In the genomic region with DNA sequence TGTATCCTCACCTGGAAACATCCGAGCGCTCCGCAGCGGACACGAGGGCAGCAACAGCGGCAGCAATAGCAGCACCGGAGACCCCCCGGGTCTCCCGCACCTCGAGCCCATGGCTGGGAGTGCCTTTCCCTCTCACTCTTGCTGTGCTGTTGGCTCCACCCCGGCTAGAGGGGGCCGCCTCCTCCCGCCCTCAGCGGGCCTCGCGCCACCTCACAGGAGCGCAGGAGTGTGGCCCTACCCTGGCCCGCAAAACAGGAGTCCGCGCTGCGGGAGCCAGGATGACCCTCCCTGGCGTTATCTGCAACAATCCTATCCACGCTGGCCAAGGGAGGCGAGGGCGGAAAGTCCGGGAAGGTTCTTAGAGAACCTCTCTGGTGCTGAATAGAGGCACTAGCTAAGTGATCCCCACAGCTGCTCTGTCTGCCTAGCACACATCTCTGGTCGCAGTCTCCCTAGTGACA, we compare ENCODE assay signal across 8 mouse cellular contexts. TPM values are rescaled to one million over a fixed set of nuclear protein-coding genes. Genes with fewer than 3 reads are reported as not detected.
DNase-seq lines count a peak whose midpoint lies in the region; ATAC-seq lines count a peak whose summit lies in the region.

A gene (minus strand): TSS at position 411 of the 461 bp plus-strand sequence.

- intact Hi-C loops in heart, postnatal 25 days (cut with DNase I) = no loop called here
- intact Hi-C loops in left cerebral cortex, postnatal 25 days (cut with DNase I) = no loop called here

- H3K9ac ChIP-seq in forebrain, embryonic 13.5 days = no peak within 1 kb of the TSS
- 0 out of 2 replicates have a peak within 1 kb of the TSS, but pooled peaks have one; percentile 23 for H3K9ac ChIP-seq in limb, embryonic 11.5 days (ENCODE audit: low read length)
- H3K9ac ChIP-seq in neural tube, embryonic 13.5 days = peak within 1 kb of the TSS; percentile 55

- peak; percentile 31 to 38 for DNase-seq in heart, adult 18-20 months
- no peak for DNase-seq in heart, postnatal 25 days (ENCODE audit: low spot score)
- peak; percentile 19 for DNase-seq in ES-CJ7 (ENCODE audit: low read depth, low spot score)
- DNase-seq in limb, embryonic 11.5 days (ENCODE audit: low spot score) = peak; percentile 50
- no peak for DNase-seq in left cerebral cortex, adult 18-20 months (ENCODE audit: low spot score in 2 of 2)
- no peak for DNase-seq in left cerebral cortex, postnatal 25 days (ENCODE audit: low spot score in 2 of 2)

- H3K36me3 ChIP-seq in forebrain, embryonic 13.5 days (ENCODE audit: poor library complexity, severe bottlenecking) = no peaks in the 10 kb centered on the region
- no peaks in the 10 kb centered on the region for H3K36me3 ChIP-seq in limb, embryonic 11.5 days (ENCODE audit: control insufficient read depth, insufficient read depth, low read length)
- H3K36me3 ChIP-seq in neural tube, embryonic 13.5 days = no peaks in the 10 kb centered on the region

- 3% methylated on average over 26 of the region's 27 CpGs for WGBS in forebrain, embryonic 13.5 days
- WGBS in limb, embryonic 11.5 days = 1% methylated on average over 16 of the region's 27 CpGs
- 2% methylated on average over 20 of the region's 27 CpGs for WGBS in neural tube, embryonic 13.5 days

- peaks cover 9% of the 10 kb centered on the region for H3K4me1 ChIP-seq in forebrain, embryonic 13.5 days
- 0 out of 2 replicates have a peak, but pooled peaks cover 7% of the 10 kb centered on the region for H3K4me1 ChIP-seq in limb, embryonic 11.5 days (ENCODE audit: control insufficient read depth, insufficient read depth, low read length)
- H3K4me1 ChIP-seq in neural tube, embryonic 13.5 days (replicated peaks) = peaks cover 14% of the 10 kb centered on the region

- peak within 1 kb of the TSS; percentile 24 for H3K4me3 ChIP-seq in forebrain, embryonic 13.5 days
- H3K4me3 ChIP-seq in limb, embryonic 11.5 days (ENCODE audit: low read depth, low read length) = peak within 1 kb of the TSS; percentile 24
- peak within 1 kb of the TSS; percentile 28 for H3K4me3 ChIP-seq in neural tube, embryonic 13.5 days

- peaks cover 35% of the 10 kb centered on the region for H3K27me3 ChIP-seq in forebrain, embryonic 13.5 days
- H3K27me3 ChIP-seq in limb, embryonic 11.5 days (ENCODE audit: control insufficient read depth, insufficient read depth, low read length) = peaks cover 15% of the 10 kb centered on the region
- peaks cover 45% of the 10 kb centered on the region for H3K27me3 ChIP-seq in neural tube, embryonic 13.5 days

- no peak within 1 kb of the TSS for H3K27ac ChIP-seq in forebrain, embryonic 13.5 days
- no peak within 1 kb of the TSS for H3K27ac ChIP-seq in limb, embryonic 11.5 days (replicated peaks; ENCODE audit: low read depth, low read length)
- H3K27ac ChIP-seq in neural tube, embryonic 13.5 days (replicated peaks) = no peak within 1 kb of the TSS

- ATAC-seq in forebrain, embryonic 13.5 days = no peak
- no peak for ATAC-seq in limb, embryonic 11.5 days (ENCODE audit: insufficient number of reproducible peaks, low FRiP score, low TSS enrichment, low read depth)
- ATAC-seq in neural tube, embryonic 13.5 days (ENCODE audit: low read depth) = no peak

- peak within 1 kb of the TSS; percentile 56 for H3K4me2 ChIP-seq in forebrain, embryonic 13.5 days
- peak within 1 kb of the TSS; percentile 53 for H3K4me2 ChIP-seq in limb, embryonic 11.5 days (ENCODE audit: low read depth, severe bottlenecking)
- peak within 1 kb of the TSS; percentile 55 for H3K4me2 ChIP-seq in neural tube, embryonic 13.5 days

- H3K9me3 ChIP-seq in forebrain, embryonic 13.5 days (replicated peaks) = no peaks in the 10 kb centered on the region
- H3K9me3 ChIP-seq in limb, embryonic 11.5 days (ENCODE audit: control insufficient read depth, low read length) = no peaks in the 10 kb centered on the region
- no peaks in the 10 kb centered on the region for H3K9me3 ChIP-seq in neural tube, embryonic 13.5 days

RNA-seq across cellular contexts. Expression of the gene that starts here (rescaled TPM):
- 1 to 10 TPM; 1.3 to 1.9 TPM for total RNA-seq in heart, adult 18-20 months (2021)
- total RNA-seq in heart, postnatal 25 days (2021) = 1 to 10 TPM in 1 of 2 experiments, under 1 TPM in 1; 0.99 to 2.3 TPM
- polyA plus RNA-seq in forebrain, embryonic 13.5 days (2015; fragmentation: Nextera tagmentation; extraction: Ambion mirVana) = 0.34 and 0.39 TPM in 2 replicates
- 0.47 and 0.72 TPM in 2 replicates for polyA plus RNA-seq in limb, embryonic 11.5 days (2014; fragmentation: Nextera tagmentation; extraction: Ambion mirVana)
- 0.59 and 1.3 TPM in 2 replicates for polyA plus RNA-seq in neural tube, embryonic 13.5 days (2015; fragmentation: Nextera tagmentation; extraction: Ambion mirVana)
- 10 to 100 TPM in 1 of 2 experiments, 1 to 10 TPM in 1; 6.4 to 12.4 TPM for total RNA-seq in left cerebral cortex, adult 18-20 months (2021)
- total RNA-seq in left cerebral cortex, postnatal 25 days (2021) = 1 to 10 TPM; 4.1 to 6.9 TPM

Comparison
In these comparisons a context has a peak if more than half of its experiments do, and no peak if none do; other contexts are left out.
1. DNase-seq: peak in heart, adult 18-20 months (2 of 2) and ES-CJ7 (single experiment); none in heart, postnatal 25 days (single experiment), left cerebral cortex, adult 18-20 months (0 of 2) and left cerebral cortex, postnatal 25 days (0 of 2).
2. Peak in DNase-seq, H3K4me3 ChIP-seq, H3K9ac ChIP-seq and H3K4me2 ChIP-seq in limb, embryonic 11.5 days; RNA of the gene not detected or under 1 TPM.
3. Peak in every context shown above with its lines, with median percentiles within 50 percentile points of each other: H3K4me2 ChIP-seq and H3K4me3 ChIP-seq.